ENCODE assay signal across 8 mouse cellular contexts in the genomic region with DNA sequence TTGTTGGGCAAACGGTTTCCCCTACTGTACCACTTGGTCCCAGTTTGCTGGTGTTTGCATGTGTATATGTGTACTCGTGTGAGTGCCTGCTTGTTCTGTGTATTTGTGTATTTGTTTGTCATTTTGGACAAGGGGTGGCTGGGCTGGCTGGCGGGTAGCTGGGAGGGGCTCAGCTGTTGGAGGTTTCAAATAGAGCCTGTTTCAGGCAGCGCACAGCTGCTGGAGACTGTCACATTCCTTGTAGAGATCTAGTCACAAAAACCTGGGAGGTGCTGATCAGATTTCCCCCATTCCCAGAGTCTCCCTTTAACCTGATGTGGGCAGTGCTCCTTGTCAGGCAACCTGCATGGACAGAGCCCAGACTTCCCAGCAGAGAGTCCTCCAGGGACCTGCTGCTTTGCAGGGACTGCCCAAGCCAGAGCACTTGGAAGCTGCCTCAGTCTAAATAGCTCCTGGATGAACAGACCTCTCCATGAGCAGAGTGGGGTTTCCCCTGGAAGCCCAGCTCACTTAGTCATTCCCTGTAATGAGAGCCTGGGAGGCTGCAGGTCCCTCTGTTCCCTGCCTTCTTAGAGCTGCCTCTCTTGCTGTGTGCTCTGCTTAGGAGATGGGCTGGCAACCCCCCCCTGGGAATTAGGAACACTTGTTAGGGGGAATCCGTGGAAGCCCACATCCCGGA. TPM values are rescaled to one million over a fixed set of nuclear protein-coding genes. Genes with fewer than 3 reads are reported as not detected.
A peak's percentile ranks its signal among the peaks of the same experiment; 100 is the strongest.
DNase-seq lines count a peak whose midpoint lies in the region; ATAC-seq and TF ChIP-seq lines count a peak whose summit lies in the region.

No protein-coding gene starts in this region.

- peaks cover 57% of the 10 kb centered on the region for H3K27me3 ChIP-seq in heart, embryonic 13.5 days (replicated peaks)
- peaks cover 8% of the 10 kb centered on the region; the same call in 1 of the 2 replicates for H3K27me3 ChIP-seq in midbrain, embryonic 11.5 days (ENCODE audit: control insufficient read depth, insufficient read depth, low read length)

- H3K4me2 ChIP-seq in heart, embryonic 13.5 days, result peak overlapping the region; percentile 96
- peak overlapping the region; percentile 93; the same call in 1 of the 2 replicates for H3K4me2 ChIP-seq in midbrain, embryonic 11.5 days

- TF ChIP-seq CTCF in cortical plate, adult 2 months (IDR thresholded peaks at IDR 0.05; ENCODE audit: extremely low read depth, insufficient read depth, low read length), result no peak

- H3K4me1 ChIP-seq in cortical plate, adult 2 months (ENCODE audit: control insufficient read depth, insufficient read depth, low read length), result peaks cover 2% of the 10 kb centered on the region; the same call in 1 of the 2 replicates
- peaks cover 51% of the 10 kb centered on the region for H3K4me1 ChIP-seq in heart, embryonic 13.5 days
- H3K4me1 ChIP-seq in midbrain, embryonic 11.5 days (ENCODE audit: control insufficient read depth, insufficient read depth, low read length), result peaks cover 26% of the 10 kb centered on the region

- H3K27ac ChIP-seq in cortical plate, adult 2 months (ENCODE audit: insufficient read depth, low read length), result no peak overlapping the region
- no peak overlapping the region for H3K27ac ChIP-seq in heart, embryonic 13.5 days (replicated peaks)
- no peak overlapping the region for H3K27ac ChIP-seq in midbrain, embryonic 11.5 days (ENCODE audit: low read depth, low read length)

- peak; percentile 6 for DNase-seq in adrenal gland, adult 2 months
- no peak for DNase-seq in adrenal gland, adult 18-20 months (ENCODE audit: low spot score in 2 of 2)
- DNase-seq in midbrain, embryonic 11.5 days (ENCODE audit: low spot score, missing footprints), result no peak
- no peak for DNase-seq in ovary, adult 18-20 months (ENCODE audit: low spot score)
- DNase-seq in adrenal gland, postnatal 10 days, result no peak
- no peak for DNase-seq in spleen, postnatal 4 days (ENCODE audit: low spot score in 2 of 2)

- H3K4me3 ChIP-seq in cortical plate, adult 2 months (ENCODE audit: insufficient read depth, low read length), result peak overlapping the region; percentile 59
- peak overlapping the region; percentile 50 for H3K4me3 ChIP-seq in heart, embryonic 13.5 days
- peak overlapping the region; percentile 42 for H3K4me3 ChIP-seq in midbrain, embryonic 11.5 days (ENCODE audit: low read depth, low read length)

- peak overlapping the region; percentile 50; the same call in 1 of the 2 replicates for H3K9ac ChIP-seq in heart, embryonic 13.5 days
- no peak overlapping the region for H3K9ac ChIP-seq in midbrain, embryonic 11.5 days (ENCODE audit: low read length)

- ATAC-seq in heart, embryonic 13.5 days (ENCODE audit: extremely low read depth, insufficient number of reproducible peaks, low FRiP score, low TSS enrichment), result no peak
- ATAC-seq in midbrain, embryonic 11.5 days (ENCODE audit: low FRiP score), result no peak

- no peaks in the 10 kb centered on the region for H3K36me3 ChIP-seq in heart, embryonic 13.5 days
- no peaks in the 10 kb centered on the region for H3K36me3 ChIP-seq in midbrain, embryonic 11.5 days (ENCODE audit: control insufficient read depth, insufficient read depth, low read length)

- TF ChIP-seq POLR2A in cortical plate, adult 2 months (IDR thresholded peaks at IDR 0.05; ENCODE audit: extremely low read depth, insufficient read depth, low read length), result no peak

- H3K9me3 ChIP-seq in heart, embryonic 13.5 days, result no peaks in the 10 kb centered on the region
- no peaks in the 10 kb centered on the region for H3K9me3 ChIP-seq in midbrain, embryonic 11.5 days (ENCODE audit: control insufficient read depth, low read length)

- 30% methylated on average over 6 of the region's 6 CpGs for WGBS in heart, embryonic 13.5 days
- WGBS in midbrain, embryonic 11.5 days, result 32% methylated on average over 6 of the region's 6 CpGs

RNA-seq across cellular contexts. Expression of a gene that starts 2.6 kb away (rescaled TPM):
- 1 to 10 TPM; 3.1 to 5.2 TPM for total RNA-seq in adrenal gland, adult 2 months (2021)
- polyA plus RNA-seq in adrenal gland, adult 2 months (2012; rRNA removed), result 1.7 and 2.0 TPM in 2 replicates
- total RNA-seq in adrenal gland, adult 18-20 months (2021), result 1 to 10 TPM; 2.7 to 3.8 TPM
- polyA plus RNA-seq in cortical plate, adult 2 months (2012; rRNA removed), result 9.5 and 10.9 TPM in 2 replicates
- polyA plus RNA-seq in heart, embryonic 13.5 days (2015; fragmentation: Nextera tagmentation; extraction: Ambion mirVana), result 2.2 and 2.3 TPM in 2 replicates
- 1.3 and 1.4 TPM in 2 replicates for polyA plus RNA-seq in midbrain, embryonic 11.5 days (2014; fragmentation: Nextera tagmentation; extraction: Ambion mirVana)
- 1 to 10 TPM; 4.3 to 6.3 TPM for total RNA-seq in adrenal gland, postnatal 10 days (2021)
